7 mouse cellular contexts compared by ENCODE assay signal in the genomic region with DNA sequence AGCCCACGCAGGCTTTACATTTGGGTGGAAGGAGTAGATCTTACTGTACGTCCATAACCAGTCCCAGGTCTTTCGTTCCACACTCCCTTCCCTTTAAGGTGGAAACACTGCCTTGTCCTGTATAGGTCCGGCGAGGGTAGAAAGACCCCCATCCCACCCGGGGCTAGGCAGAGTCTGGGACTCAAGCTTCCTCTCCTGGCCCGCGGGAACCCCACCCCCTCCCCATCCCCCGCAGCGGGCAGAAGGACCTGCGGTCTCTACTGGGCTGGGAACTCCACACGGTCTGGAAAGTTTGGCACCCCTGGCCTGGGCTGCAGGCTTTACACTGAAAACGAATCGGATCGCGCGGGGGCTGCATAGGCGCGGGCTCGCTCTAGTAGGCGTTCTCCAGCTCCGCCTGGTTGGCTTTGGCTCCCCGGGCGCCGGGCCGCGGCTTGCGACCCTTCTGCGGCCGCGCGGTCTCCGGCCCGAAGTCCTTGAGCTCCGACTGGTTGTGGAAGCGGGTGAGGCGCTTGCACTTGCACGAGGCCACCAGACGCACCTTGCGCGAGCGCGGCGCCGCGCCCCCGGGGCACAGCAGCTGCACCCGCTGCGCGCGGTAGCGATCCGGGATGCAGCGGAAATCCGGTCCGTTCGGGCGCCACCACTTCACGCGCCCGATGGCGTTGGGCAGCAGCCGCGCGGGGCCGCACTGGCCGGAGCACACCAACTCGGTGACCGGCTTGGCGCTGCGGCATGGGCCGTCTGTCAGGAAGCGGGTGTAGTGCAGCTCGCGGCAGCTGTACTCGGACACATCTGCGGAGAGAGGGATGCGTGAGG. TPM values are rescaled to one million over a fixed set of nuclear protein-coding genes. Genes with fewer than 3 reads are reported as not detected.
DNase-seq lines count a peak whose midpoint lies in the region; ATAC-seq lines count a peak whose summit lies in the region.

No protein-coding gene starts in this region.

- WGBS in heart, embryonic 15.5 days, result under 1% methylated on average over 78 of the region's 78 CpGs
- WGBS in liver, embryonic 11.5 days, result under 1% methylated on average over 78 of the region's 78 CpGs

- peak overlapping the region; percentile 61 for H3K9ac ChIP-seq in heart, embryonic 15.5 days
- H3K9ac ChIP-seq in liver, embryonic 11.5 days (ENCODE audit: low read depth, low read length), result no peak overlapping the region; the same call in 1 of the 2 replicates

- peak overlapping the region; percentile 54 for H3K27ac ChIP-seq in heart, embryonic 15.5 days
- no peak overlapping the region for H3K27ac ChIP-seq in liver, embryonic 11.5 days (ENCODE audit: low read depth, low read length)

- peak overlapping the region; percentile 89 for H3K4me3 ChIP-seq in megakaryocyte, embryonic 14.5 days (replicated peaks)
- peak overlapping the region; percentile 61 for H3K4me3 ChIP-seq in heart, embryonic 15.5 days
- peak overlapping the region; percentile 47 for H3K4me3 ChIP-seq in liver, embryonic 11.5 days (ENCODE audit: low read depth, low read length)

- no peaks in the 10 kb centered on the region for H3K36me3 ChIP-seq in megakaryocyte, embryonic 14.5 days (replicated peaks; ENCODE audit: low read length)
- no peaks in the 10 kb centered on the region for H3K36me3 ChIP-seq in heart, embryonic 15.5 days
- H3K36me3 ChIP-seq in liver, embryonic 11.5 days (ENCODE audit: control insufficient read depth, insufficient read depth, low read length), result no peaks in the 10 kb centered on the region

- peaks cover 59% of the 10 kb centered on the region for H3K4me1 ChIP-seq in megakaryocyte, embryonic 14.5 days
- H3K4me1 ChIP-seq in heart, embryonic 15.5 days (replicated peaks), result peaks cover 34% of the 10 kb centered on the region
- peaks cover 4% of the 10 kb centered on the region; the same call in 1 of the 2 replicates for H3K4me1 ChIP-seq in liver, embryonic 11.5 days (replicated peaks; ENCODE audit: control insufficient read depth, insufficient read depth, low read length)

- H3K4me2 ChIP-seq in heart, embryonic 15.5 days, result peak overlapping the region; percentile 95
- H3K4me2 ChIP-seq in liver, embryonic 11.5 days, result peak overlapping the region; percentile 78

- peak; percentile 63 for DNase-seq in embryo, embryonic 10.5 days (ENCODE audit: low spot score)
- no peak for DNase-seq in liver, embryonic 11.5 days (ENCODE audit: low spot score)
- DNase-seq in retina, postnatal 1 day, result peak; percentile 79
- DNase-seq in layer of hippocampus, postnatal 36 days, result no peak

- ATAC-seq in megakaryocyte, adult 5-6 weeks (ENCODE audit: poor library complexity, severe bottlenecking), result no peak
- 0 out of 2 replicates have a peak, but pooled peaks have one; percentile 21 for ATAC-seq in heart, embryonic 15.5 days (replicated peaks; ENCODE audit: insufficient number of reproducible peaks, insufficient read depth, low FRiP score, low read depth)
- ATAC-seq in liver, embryonic 11.5 days (replicated peaks; ENCODE audit: low FRiP score), result no peak

- H3K9me3 ChIP-seq in megakaryocyte, embryonic 14.5 days, result no peaks in the 10 kb centered on the region
- no peaks in the 10 kb centered on the region for H3K9me3 ChIP-seq in heart, embryonic 15.5 days (replicated peaks)
- no peaks in the 10 kb centered on the region for H3K9me3 ChIP-seq in liver, embryonic 11.5 days (ENCODE audit: control insufficient read depth, low read length)

- H3K27me3 ChIP-seq in megakaryocyte, embryonic 14.5 days (replicated peaks), result peaks cover 97% of the 10 kb centered on the region
- H3K27me3 ChIP-seq in heart, embryonic 15.5 days, result peaks cover 76% of the 10 kb centered on the region
- H3K27me3 ChIP-seq in liver, embryonic 11.5 days (replicated peaks; ENCODE audit: control insufficient read depth, insufficient read depth, low read length), result peaks cover 82% of the 10 kb centered on the region

RNA-seq across cellular contexts. Expression of a gene that starts 3.1 kb away (rescaled TPM):
- not detected in 2 replicates for polyA plus RNA-seq in megakaryocyte, embryonic 14.5 days (2012; ENCODE audit: insufficient read depth, low replicate concordance)
- total RNA-seq in megakaryocyte, adult 5-6 weeks (2015), result not detected in 2 replicates
- total RNA-seq in megakaryocyte, adult 5-6 weeks (2017), result not detected in 2 replicates
- polyA plus RNA-seq in heart, embryonic 15.5 days (2015; fragmentation: Nextera tagmentation; extraction: Ambion mirVana), result 3.9 and 4.4 TPM in 2 replicates
- not detected in 2 replicates for polyA plus RNA-seq in liver, embryonic 11.5 days (2014; fragmentation: Nextera tagmentation; extraction: Ambion mirVana)
- not detected for total RNA-seq in layer of hippocampus, postnatal 36 days (2021)

RNA-seq across cellular contexts. Expression of a gene that starts 20.4 kb away (rescaled TPM):
- not detected in 2 replicates for polyA plus RNA-seq in megakaryocyte, embryonic 14.5 days (2012; ENCODE audit: insufficient read depth, low replicate concordance)
- not detected in 2 replicates for total RNA-seq in megakaryocyte, adult 5-6 weeks (2015)
- not detected in 2 replicates for total RNA-seq in megakaryocyte, adult 5-6 weeks (2017)
- polyA plus RNA-seq in heart, embryonic 15.5 days (2015; fragmentation: Nextera tagmentation; extraction: Ambion mirVana), result not detected in 2 replicates
- not detected in 2 replicates for polyA plus RNA-seq in liver, embryonic 11.5 days (2014; fragmentation: Nextera tagmentation; extraction: Ambion mirVana)
- total RNA-seq in layer of hippocampus, postnatal 36 days (2021), result not detected

RNA-seq across cellular contexts. Expression of a gene that starts 23.1 kb away (rescaled TPM):
- 47.3 and 165 TPM in 2 replicates for polyA plus RNA-seq in megakaryocyte, embryonic 14.5 days (2012; ENCODE audit: insufficient read depth, low replicate concordance)
- 24.9 and 30.3 TPM in 2 replicates for total RNA-seq in megakaryocyte, adult 5-6 weeks (2015)
- 21.9 and 25.2 TPM in 2 replicates for total RNA-seq in megakaryocyte, adult 5-6 weeks (2017)
- 50.4 and 56.7 TPM in 2 replicates for polyA plus RNA-seq in heart, embryonic 15.5 days (2015; fragmentation: Nextera tagmentation; extraction: Ambion mirVana)
- 20.5 and 21.2 TPM in 2 replicates for polyA plus RNA-seq in liver, embryonic 11.5 days (2014; fragmentation: Nextera tagmentation; extraction: Ambion mirVana)
- total RNA-seq in layer of hippocampus, postnatal 36 days (2021), result 100 to 1,000 TPM; 138 to 158 TPM

Comparison
In these comparisons a context has a peak if more than half of its experiments do, and no peak if none do; other contexts are left out.
1. DNase-seq: peak in embryo, embryonic 10.5 days (single experiment) and retina, postnatal 1 day (single experiment); none in liver, embryonic 11.5 days (single experiment) and layer of hippocampus, postnatal 36 days (0 of 2).
2. Peak in every context shown above with its lines, with median percentiles within 50 percentile points of each other: H3K4me3 ChIP-seq.